Mouse (Mus musculus) heart, embryonic 11.5 days (tissue): Measurements from ENCODE around the gene Vmp1. TPM values are rescaled to one million over a fixed set of nuclear protein-coding genes. Genes with fewer than 3 reads are reported as not detected.

Experiments
- ATAC-seq: fragments of 200-750 bp; cut with Nextera tagmentation; replicated peaks from 2 replicates; pipeline ENCODE4 v1.8.0; 2017; ENCODE audit warnings: moderate library complexity; ENCODE audit not compliant: insufficient number of reproducible peaks, low FRiP score, low TSS enrichment
- H3K27ac ChIP-seq: fragments of 300-500 bp; sonication (generic); 2 replicates; pipeline ENCODE4 v1.5.1; 2014; ENCODE audit warnings: mild to moderate bottlenecking, low read depth, low read length
- H3K27me3 ChIP-seq: fragments of 300-500 bp; sonication (generic); 2 replicates; pipeline ENCODE4 v1.6.1; 2014; ENCODE audit warnings: mild to moderate bottlenecking, low read length, mixed read lengths; ENCODE audit not compliant: control insufficient read depth, insufficient read depth
- H3K36me3 ChIP-seq: fragments of 300-500 bp; sonication (generic); 2 replicates; pipeline ENCODE4 v1.6.1; 2014; ENCODE audit warnings: mild to moderate bottlenecking, low read length, moderate library complexity, mixed read lengths; ENCODE audit not compliant: control insufficient read depth, insufficient read depth
- H3K4me1 ChIP-seq: fragments of 300-500 bp; sonication (generic); 2 replicates; pipeline ENCODE4 v1.6.1; 2014; ENCODE audit warnings: low read length; ENCODE audit not compliant: control insufficient read depth, insufficient read depth
- H3K4me2 ChIP-seq: fragments of 300-500 bp; sonication (generic); 2 replicates; pipeline ENCODE4 v1.6.1; 2014; ENCODE audit warnings: mild to moderate bottlenecking, moderate library complexity
- H3K4me3 ChIP-seq: fragments of 300-500 bp; sonication (generic); 2 replicates; pipeline ENCODE4 v1.5.1; 2014; ENCODE audit warnings: low read depth, low read length
- H3K9ac ChIP-seq: fragments of 300-500 bp; sonication (generic); 2 replicates; pipeline ENCODE4 v1.6.1; 2014; ENCODE audit warnings: mild to moderate bottlenecking, low read depth, low read length, moderate library complexity
- H3K9me3 ChIP-seq: fragments of 300-500 bp; sonication (generic); replicated peaks from 2 replicates; pipeline ENCODE4 v1.6.1; 2016; ENCODE audit warnings: low read length; ENCODE audit not compliant: control insufficient read depth
- WGBS: fragments of 180-500 bp; shearing (Covaris S2); extraction: QIAGEN DNeasy Blood & Tissue Kit; methylation state at CpG from one replicate; pipeline ENCODE4 v1.1.7; 2014; ENCODE audit not compliant: insufficient replicate concordance; 5-methylcytosine and 5-hydroxymethylcytosine counted together
- polyA plus RNA-seq: library from polyadenylated mRNA; unstranded; fragments of >200 nt; fragmentation: Nextera tagmentation; extraction: Ambion mirVana; gene quantifications from 2 replicates; pipeline ENCODE4 v1.2.1, GENCODE M21; 2014

The Vmp1 gene
- polyA plus RNA-seq, 1 experiment from 2014 or later, result 112 TPM

DNA sequence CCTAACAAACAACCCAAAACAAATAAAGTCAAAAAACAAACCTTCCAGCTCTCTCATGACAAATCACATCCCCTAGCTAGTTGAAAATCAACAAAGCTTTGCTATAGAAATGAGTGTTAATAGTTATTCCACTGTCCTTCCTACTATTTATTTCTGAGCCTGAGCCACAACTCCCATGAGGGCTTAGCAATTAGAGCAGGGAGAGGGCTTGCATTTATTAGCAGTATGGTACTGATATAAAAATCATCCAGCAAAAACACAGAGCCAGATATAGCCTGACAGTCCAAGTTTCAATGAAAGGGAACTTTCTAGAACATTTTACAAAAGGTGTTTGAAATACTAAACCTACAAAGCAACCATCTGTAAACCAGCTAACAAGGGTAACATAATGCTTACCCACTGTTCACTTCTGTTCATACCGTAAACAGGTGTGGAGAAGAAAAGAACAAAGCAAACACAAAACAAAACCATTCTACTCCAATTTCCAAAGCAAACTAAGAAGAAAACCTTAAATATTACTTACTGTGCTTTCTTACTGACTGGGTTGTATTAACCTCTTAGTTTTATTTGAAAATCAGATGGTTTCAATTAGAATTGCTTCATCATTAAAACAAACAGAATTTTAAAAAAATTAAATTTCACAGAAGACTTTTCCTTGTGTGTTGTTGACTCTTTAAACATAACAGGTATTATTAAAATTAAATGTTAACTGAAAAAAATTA is 61.3 kb downstream of the Vmp1 start:
- Histone ChIP-seq H3K27me3 (no peaks in the 10 kb centered on the region), H3K4me2 (no peak overlapping the region), H3K4me1 (no peaks in the 10 kb centered on the region), H3K4me3 (no peak overlapping the region), H3K27ac (no peak overlapping the region), H3K9me3 (no peaks in the 10 kb centered on the region), H3K9ac (no peak overlapping the region), H3K36me3 (no peaks in the 10 kb centered on the region)
- WGBS, result 91% methylated on average over 1 of the region's 1 CpGs
- ATAC-seq, result no peak

DNA sequence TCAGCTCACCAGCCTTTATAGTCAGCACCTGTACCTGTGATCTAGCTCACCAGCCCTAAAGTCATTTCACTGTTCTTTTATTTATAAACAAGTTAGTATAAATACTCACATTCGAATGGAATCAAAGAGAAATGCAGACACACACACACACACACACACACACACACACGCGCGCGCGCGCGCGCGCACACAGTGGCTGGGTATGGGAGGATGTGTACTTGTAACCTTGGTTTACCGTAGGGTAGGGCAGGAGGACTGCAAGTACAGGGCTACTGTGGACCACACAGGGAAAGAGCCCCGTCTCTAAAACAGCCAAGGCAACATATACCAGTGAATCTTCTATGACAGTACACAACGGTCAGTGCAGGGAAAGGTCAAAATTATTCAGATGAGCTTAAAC is 62.5 kb downstream of the Vmp1 start:
- no peaks in the 10 kb centered on the region for H3K4me1 ChIP-seq
- no peak for ATAC-seq
- WGBS, result 95% methylated on average over 13 of the region's 13 CpGs

DNA sequence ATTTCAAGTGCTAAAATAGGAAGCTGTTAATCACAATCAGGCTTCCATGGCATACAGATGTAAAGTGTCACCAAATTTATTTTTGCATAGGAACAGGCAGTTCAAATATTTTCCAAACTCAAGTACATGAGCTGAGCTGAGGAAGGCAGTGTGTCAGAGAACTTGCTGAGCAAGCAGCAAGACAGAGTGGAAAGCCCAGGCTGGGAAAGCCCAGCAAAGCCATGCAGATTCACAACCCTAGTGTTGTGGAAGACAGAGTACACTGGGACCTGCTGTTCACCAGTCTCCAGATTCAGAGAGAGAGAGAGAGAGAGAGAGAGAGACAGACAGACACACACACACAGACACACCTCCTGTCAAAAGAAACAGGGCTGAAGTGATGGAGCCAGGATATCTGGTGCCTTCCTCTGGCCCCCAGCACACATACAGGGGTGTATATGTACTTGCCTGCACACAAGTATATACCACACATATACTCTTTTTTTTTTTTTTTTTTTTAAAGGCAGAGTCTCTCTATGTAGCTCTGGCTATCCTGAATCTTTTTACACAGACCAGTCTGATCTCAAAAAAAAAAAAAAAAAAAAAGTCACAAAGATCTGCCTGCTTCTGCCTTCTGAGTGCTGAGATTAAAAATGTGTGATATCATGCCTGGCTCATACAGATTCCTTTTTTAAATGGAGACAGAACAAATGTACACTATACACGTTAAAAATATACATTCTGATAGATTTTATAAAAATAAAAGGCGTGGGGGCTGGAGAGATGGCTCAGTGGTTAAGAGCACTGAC is 64.9 kb downstream of the Vmp1 start:
- no peak for ATAC-seq
- Histone ChIP-seq H3K9ac (no peak overlapping the region), H3K4me1 (no peaks in the 10 kb centered on the region), H3K36me3 (peaks cover 3% of the 10 kb centered on the region; the same call in 1 of the 2 replicates), H3K4me3 (no peak overlapping the region), H3K9me3 (no peaks in the 10 kb centered on the region), H3K27ac (no peak overlapping the region), H3K4me2 (no peak overlapping the region), H3K27me3 (no peaks in the 10 kb centered on the region)
- WGBS, result 83% methylated on average over 2 of the region's 2 CpGs

More for the DNA sequence above, 62.5 kb downstream of the Vmp1 start:
- peaks cover 2% of the 10 kb centered on the region; the same call in 1 of the 2 replicates for H3K36me3 ChIP-seq
- H3K4me2 ChIP-seq, result no peak overlapping the region
- no peak overlapping the region for H3K9ac ChIP-seq
- no peaks in the 10 kb centered on the region for H3K9me3 ChIP-seq
- no peak overlapping the region for H3K27ac ChIP-seq
- H3K4me3 ChIP-seq, result no peak overlapping the region
- no peaks in the 10 kb centered on the region for H3K27me3 ChIP-seq

DNA sequence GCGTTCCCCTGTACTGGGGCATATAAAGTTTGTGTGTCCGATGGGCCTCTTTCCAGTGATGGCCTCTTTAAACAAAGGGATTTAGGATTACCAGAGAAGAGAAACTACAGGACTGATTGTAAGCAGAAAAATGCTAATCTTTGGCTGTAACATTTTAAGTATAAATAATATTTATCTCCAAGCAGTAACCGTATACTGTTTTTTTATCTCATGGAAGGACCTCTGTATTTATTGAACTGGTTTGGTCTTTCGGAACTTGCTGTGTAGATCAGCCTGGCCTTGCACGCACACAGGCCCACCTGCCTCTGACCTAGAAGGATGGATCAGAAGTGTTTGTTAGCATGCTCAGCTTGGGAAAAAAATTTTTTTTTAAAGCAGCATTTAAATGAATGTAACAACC is 69.0 kb downstream of the Vmp1 start:
- no peak for ATAC-seq
- no peak overlapping the region for H3K27ac ChIP-seq
- H3K27me3 ChIP-seq, result no peaks in the 10 kb centered on the region
- no peak overlapping the region for H3K4me3 ChIP-seq
- 85% methylated on average over 5 of the region's 5 CpGs for WGBS
- no peaks in the 10 kb centered on the region for H3K4me1 ChIP-seq
- H3K4me2 ChIP-seq, result no peak overlapping the region
- H3K9me3 ChIP-seq, result no peaks in the 10 kb centered on the region
- no peak overlapping the region for H3K9ac ChIP-seq
- peaks cover 3% of the 10 kb centered on the region; the same call in 1 of the 2 replicates for H3K36me3 ChIP-seq

DNA sequence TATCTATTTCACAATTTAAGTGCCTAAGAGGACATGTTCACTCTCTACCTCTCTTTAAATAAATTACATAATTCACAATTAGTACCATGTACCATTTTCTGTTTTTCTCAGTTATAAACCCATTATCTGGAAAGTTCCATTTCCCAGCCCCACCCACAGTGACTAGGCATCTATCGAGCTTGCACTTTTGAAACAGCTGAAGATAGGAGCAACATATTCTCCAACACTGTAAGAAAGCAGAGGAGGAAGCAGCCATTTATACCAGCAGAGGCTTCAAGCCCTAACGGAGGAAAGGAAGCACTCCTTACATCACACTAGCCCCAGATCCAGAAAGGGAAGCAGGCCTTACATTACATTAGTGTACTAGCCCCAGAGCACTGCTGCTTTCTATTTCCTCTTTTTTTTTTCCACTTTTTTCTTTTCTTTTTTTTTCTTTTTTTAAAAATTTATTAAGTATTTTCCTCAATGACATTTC is 69.5 kb downstream of the Vmp1 start:
- ATAC-seq, result no peak

DNA sequence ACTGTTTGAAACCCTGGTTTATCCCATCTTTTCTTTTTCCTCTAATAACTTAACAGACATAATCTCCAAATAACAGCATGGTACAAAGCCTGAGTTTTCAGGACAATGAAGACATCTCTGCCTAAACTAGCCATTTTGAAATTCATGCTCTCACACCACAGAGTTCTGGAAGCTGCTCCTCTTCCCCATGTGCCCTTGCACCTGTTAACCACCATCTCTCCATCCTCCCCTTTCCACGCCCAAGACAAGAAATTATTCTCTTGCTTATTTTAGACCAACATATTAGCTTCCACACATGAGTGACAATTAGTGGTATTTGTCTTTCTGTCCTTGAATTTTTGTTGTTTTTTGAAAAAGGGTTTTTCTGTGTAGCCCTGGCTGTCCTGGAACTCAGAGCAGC is 71.6 kb downstream of the Vmp1 start:
- no peak overlapping the region for H3K9ac ChIP-seq
- no peak for ATAC-seq
- H3K27ac ChIP-seq, result no peak overlapping the region
- no peaks in the 10 kb centered on the region for H3K9me3 ChIP-seq
- no peaks in the 10 kb centered on the region for H3K27me3 ChIP-seq
- H3K4me2 ChIP-seq, result no peak overlapping the region
- no peaks in the 10 kb centered on the region for H3K4me1 ChIP-seq
- 94% methylated on average over 1 of the region's 1 CpGs for WGBS
- no peak overlapping the region for H3K4me3 ChIP-seq
- H3K36me3 ChIP-seq, result peaks cover 3% of the 10 kb centered on the region; the same call in 1 of the 2 replicates

More for the DNA sequence above, 69.5 kb downstream of the Vmp1 start:
- Histone ChIP-seq H3K27ac (no peak overlapping the region), H3K4me3 (no peak overlapping the region), H3K9ac (no peak overlapping the region), H3K9me3 (no peaks in the 10 kb centered on the region), H3K27me3 (no peaks in the 10 kb centered on the region), H3K4me1 (no peaks in the 10 kb centered on the region), H3K36me3 (peaks cover 3% of the 10 kb centered on the region; the same call in 1 of the 2 replicates), H3K4me2 (no peak overlapping the region)
- WGBS, result 37% methylated on average over 2 of the region's 2 CpGs

DNA sequence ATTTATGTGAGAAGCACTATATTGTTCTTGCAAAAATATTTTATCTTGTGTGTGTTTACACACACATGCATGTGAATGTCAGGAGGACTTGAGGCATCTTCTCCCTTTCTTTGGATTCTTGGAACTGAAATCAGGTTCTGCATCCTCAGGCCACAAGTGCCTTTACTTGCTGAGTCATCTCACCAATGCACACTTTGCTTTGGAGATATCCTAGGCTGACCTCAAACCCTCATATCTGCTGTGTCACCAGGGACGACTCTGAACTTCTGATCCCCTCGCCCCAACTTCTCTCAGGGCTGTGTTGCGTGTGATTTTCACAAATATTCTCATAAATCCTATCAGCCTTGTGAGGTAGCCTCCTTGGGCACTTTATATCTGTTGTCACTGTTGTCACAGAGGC is 73.4 kb downstream of the Vmp1 start:
- 0 out of 2 replicates have a peak, but pooled peaks cover 3% of the 10 kb centered on the region for H3K36me3 ChIP-seq
- H3K4me2 ChIP-seq, result no peak overlapping the region
- no peak overlapping the region for H3K4me3 ChIP-seq
- 63% methylated on average over 3 of the region's 3 CpGs for WGBS
- no peaks in the 10 kb centered on the region for H3K9me3 ChIP-seq
- H3K27me3 ChIP-seq, result no peaks in the 10 kb centered on the region
- H3K9ac ChIP-seq, result no peak overlapping the region
- H3K4me1 ChIP-seq, result no peaks in the 10 kb centered on the region
- H3K27ac ChIP-seq, result no peak overlapping the region
- ATAC-seq, result no peak

DNA sequence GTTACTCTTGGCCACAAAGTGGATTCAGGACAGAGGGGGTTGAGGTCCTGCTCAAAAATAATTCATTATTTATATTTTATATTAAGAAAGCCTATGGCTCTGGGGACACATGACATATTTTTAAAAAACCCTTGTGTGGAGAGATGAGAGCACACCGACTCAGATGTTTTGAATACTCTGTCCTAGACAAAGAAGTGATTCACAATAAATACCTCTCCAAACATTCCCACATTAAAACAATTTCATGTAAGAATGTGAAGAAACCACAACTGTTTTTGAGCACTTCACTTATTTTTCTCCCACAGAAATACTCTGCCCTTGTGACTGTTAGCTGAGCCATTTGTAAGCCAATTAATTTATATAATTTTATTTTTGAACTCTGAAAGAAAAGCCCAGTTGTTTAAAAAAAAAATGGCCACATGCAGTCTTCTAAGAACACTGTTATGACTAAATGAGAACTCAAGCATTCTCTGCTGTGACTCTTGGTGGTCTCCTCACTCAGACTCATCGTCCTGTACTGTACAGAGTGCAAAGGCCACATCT is 75.8 kb downstream of the Vmp1 start:
- Histone ChIP-seq H3K36me3 (0 out of 2 replicates have a peak, but pooled peaks cover 3% of the 10 kb centered on the region), H3K4me2 (no peak overlapping the region), H3K27me3 (no peaks in the 10 kb centered on the region), H3K4me3 (no peak overlapping the region), H3K9ac (no peak overlapping the region), H3K4me1 (no peaks in the 10 kb centered on the region), H3K9me3 (no peaks in the 10 kb centered on the region), H3K27ac (no peak overlapping the region)
- ATAC-seq, result no peak
- WGBS, result 91% methylated on average over 2 of the region's 2 CpGs
